Comparison of ENCODE assay signal across 11 mouse cellular contexts in the genomic region with DNA sequence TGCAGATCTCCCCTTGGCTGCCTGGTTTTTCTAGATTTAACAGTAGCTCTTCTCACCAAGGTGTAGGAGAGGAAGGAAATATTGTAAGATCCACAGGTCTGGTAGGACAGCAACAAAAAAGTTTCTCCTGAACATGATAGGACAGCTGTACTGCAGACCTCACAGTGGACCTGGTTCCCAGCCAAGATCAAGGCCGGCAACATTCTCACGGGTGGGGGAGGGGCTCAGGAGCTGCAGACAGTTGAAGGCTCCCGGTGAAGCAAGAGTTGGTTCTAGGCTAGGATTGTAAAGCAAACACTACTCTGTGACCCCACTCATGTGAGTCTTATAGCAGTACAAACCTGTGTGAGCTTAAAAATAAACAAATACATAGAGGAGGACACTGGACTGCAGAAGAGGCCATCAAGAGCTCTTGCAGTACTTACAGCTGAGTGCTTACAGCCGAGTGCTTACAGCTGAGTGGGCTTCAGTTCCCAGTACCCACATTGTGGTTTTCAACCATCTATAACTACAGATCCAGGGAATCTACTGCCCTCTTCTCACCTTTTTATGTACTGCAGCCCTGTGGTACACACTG. TPM values are rescaled to one million over a fixed set of nuclear protein-coding genes. Genes with fewer than 3 reads are reported as not detected.
DNase-seq lines count a peak whose midpoint lies in the region; ATAC-seq and TF ChIP-seq lines count a peak whose summit lies in the region.
"Had no signal": no experiment of that assay in that cellular context is flagged by ENCODE, and none has a peak within 500 bp of the region (broad histone marks: within the 10 kb centered on the region; RNA-seq: fewer than 3 reads in every experiment).

No protein-coding gene starts in this region.

- H3K4me1 ChIP-seq in heart, embryonic 16.5 days (ENCODE audit: control insufficient read depth, insufficient read depth, low read length), result peaks cover 9% of the 10 kb centered on the region; the same call in 1 of the 2 replicates
- H3K4me1 ChIP-seq in heart, embryonic 10.5 days, result peaks cover 16% of the 10 kb centered on the region
- peaks cover 4% of the 10 kb centered on the region; the same call in 1 of the 2 replicates for H3K4me1 ChIP-seq in E14TG2a.4 (replicated peaks; ENCODE audit: low read depth, low read length)
- no peaks in the 10 kb centered on the region for H3K4me1 ChIP-seq in lung, adult 2 months (ENCODE audit: control insufficient read depth, insufficient read depth, low read length)

- no peak overlapping the region for H3K9ac ChIP-seq in heart, embryonic 16.5 days (ENCODE audit: low read length)

- TF ChIP-seq POLR2A in brain, embryonic 14.5 days (IDR thresholded peaks at IDR 0.05; ENCODE audit: borderline replicate concordance, extremely low read depth, insufficient read depth, insufficient read length, poor library complexity, severe bottlenecking), result no peak
- no peak for TF ChIP-seq POLR2A in lung, adult 2 months (IDR thresholded peaks at IDR 0.05; ENCODE audit: borderline replicate concordance, extremely low read depth, low read depth, low read length)

- H3K4me2 ChIP-seq in heart, embryonic 16.5 days (ENCODE audit: low read depth, low read length), result no peak overlapping the region

- H3K36me3 ChIP-seq in heart, embryonic 16.5 days (ENCODE audit: control insufficient read depth, insufficient read depth), result no peaks in the 10 kb centered on the region
- no peaks in the 10 kb centered on the region for H3K36me3 ChIP-seq in heart, embryonic 10.5 days
- no peaks in the 10 kb centered on the region for H3K36me3 ChIP-seq in E14TG2a.4 (ENCODE audit: insufficient read depth, low read length)

- 0 out of 2 replicates have a peak, but pooled peaks have one; percentile 6 for TF ChIP-seq CTCF in E14TG2a.4 (conservative IDR thresholded peaks at IDR 0.05; ENCODE audit: low read length)
- TF ChIP-seq CTCF in brain, embryonic 14.5 days (IDR thresholded peaks at IDR 0.05; ENCODE audit: borderline replicate concordance, extremely low read depth, insufficient read depth, insufficient read length), result no peak
- no peak for TF ChIP-seq CTCF in lung, adult 2 months (IDR thresholded peaks at IDR 0.05; ENCODE audit: insufficient read depth, low read length)

- peak; percentile 56 for ATAC-seq in heart, embryonic 16.5 days (replicated peaks; ENCODE audit: extremely low read depth, insufficient read depth, low FRiP score)
- ATAC-seq in megakaryocyte-erythroid progenitor cell, adult 5-6 weeks (replicated peaks; ENCODE audit: low FRiP score, low TSS enrichment, poor library complexity, severe bottlenecking), result no peak
- ATAC-seq in activated CD4-positive, CD25-positive, alpha-beta regulatory T cell, adult 4 months, result no peak

- no peaks in the 10 kb centered on the region for H3K27me3 ChIP-seq in heart, embryonic 16.5 days (ENCODE audit: control insufficient read depth, insufficient read depth, low read length)
- no peaks in the 10 kb centered on the region for H3K27me3 ChIP-seq in heart, embryonic 10.5 days (ENCODE audit: insufficient read depth, poor library complexity, severe bottlenecking)
- 0 out of 2 replicates have a peak, but pooled peaks cover 3% of the 10 kb centered on the region for H3K27me3 ChIP-seq in E14TG2a.4 (ENCODE audit: insufficient read depth, low read length)

- DNase-seq in heart, embryonic 10.5 days (ENCODE audit: low spot score), result no peak
- peak; percentile 39 for DNase-seq in brain, embryonic 14.5 days (ENCODE audit: low read depth)
- peak; percentile 54 for DNase-seq in lung, adult 2 months
- no peak for DNase-seq in embryo, embryonic 10.5 days (ENCODE audit: low spot score)
- DNase-seq: layer of hippocampus, adult 9-11 months; spleen, adult 18-20 months had no signal

- H3K27ac ChIP-seq in heart, embryonic 16.5 days (ENCODE audit: low read length), result no peak overlapping the region
- no peak overlapping the region for H3K27ac ChIP-seq in heart, embryonic 10.5 days

- 25% methylated on average over 4 of the region's 4 CpGs for WGBS in heart, embryonic 16.5 days
- WGBS in heart, embryonic 10.5 days, result 33% methylated on average over 4 of the region's 4 CpGs
- 25% methylated on average over 4 of the region's 4 CpGs for whole genome bisulfite sequencing in lung, adult 2 months

- no peak overlapping the region for H3K4me3 ChIP-seq in heart, embryonic 16.5 days (ENCODE audit: low read length)
- no peak overlapping the region for H3K4me3 ChIP-seq in heart, embryonic 10.5 days
- H3K4me3 ChIP-seq in E14TG2a.4 (replicated peaks; ENCODE audit: low read length), result no peak overlapping the region
- no peak overlapping the region for H3K4me3 ChIP-seq in lung, adult 2 months (replicated peaks; ENCODE audit: extremely low read depth, low read depth, low read length)

- no peaks in the 10 kb centered on the region for H3K9me3 ChIP-seq in heart, embryonic 16.5 days (replicated peaks; ENCODE audit: control insufficient read depth, low read length)
- no peaks in the 10 kb centered on the region for H3K9me3 ChIP-seq in heart, embryonic 10.5 days
- H3K9me3 ChIP-seq in E14TG2a.4 (ENCODE audit: low read length), result no peaks in the 10 kb centered on the region

RNA-seq across cellular contexts. Expression of a gene that starts 0.6 kb away (rescaled TPM):
- polyA plus RNA-seq in heart, embryonic 16.5 days (2015; fragmentation: Nextera tagmentation; extraction: Ambion mirVana), result 0.21 and 0.47 TPM in 2 replicates
- polyA plus RNA-seq in heart, embryonic 10.5 days (2016; fragmentation: Nextera tagmentation; extraction: Ambion mirVana), result 0.23 and 0.48 TPM in 2 replicates
- polyA plus RNA-seq in brain, embryonic 14.5 days (2012; rRNA removed), result 0.50 TPM in 1 of 2 replicates, not detected in the other
- polyA plus RNA-seq in lung, adult 2 months (2012; rRNA removed), result 0.27 and 0.40 TPM in 2 replicates
- not detected in 2 replicates for total RNA-seq in megakaryocyte-erythroid progenitor cell, adult 5-6 weeks (2014; fragmentation: Nextera tagmentation)
- total RNA-seq in megakaryocyte-erythroid progenitor cell, adult 5-6 weeks (2017), result not detected in 2 replicates
- polyA plus RNA-seq in activated CD4-positive, CD25-positive, alpha-beta regulatory T cell, adult 4 months (2017; shearing (Covaris generic)), result not detected
- total RNA-seq: ES-E14 had no signal

RNA-seq across cellular contexts. Expression of a gene that starts 7.2 kb away (rescaled TPM):
- 1.6 and 1.8 TPM in 2 replicates for polyA plus RNA-seq in heart, embryonic 16.5 days (2015; fragmentation: Nextera tagmentation; extraction: Ambion mirVana)
- polyA plus RNA-seq in heart, embryonic 10.5 days (2016; fragmentation: Nextera tagmentation; extraction: Ambion mirVana), result 0.84 and 1.1 TPM in 2 replicates
- polyA plus RNA-seq in brain, embryonic 14.5 days (2012; rRNA removed), result 5.1 and 8.8 TPM in 2 replicates
- 3.8 and 60.4 TPM in 2 replicates for polyA plus RNA-seq in lung, adult 2 months (2012; rRNA removed)
- 3.3 and 4.5 TPM in 2 replicates for total RNA-seq in megakaryocyte-erythroid progenitor cell, adult 5-6 weeks (2014; fragmentation: Nextera tagmentation)
- 2.7 and 11.6 TPM in 2 replicates for total RNA-seq in megakaryocyte-erythroid progenitor cell, adult 5-6 weeks (2017)
- under 1 TPM in 1 of 2 experiments, not detected in 1; 0.69 TPM for polyA plus RNA-seq in activated CD4-positive, CD25-positive, alpha-beta regulatory T cell, adult 4 months (2017; shearing (Covaris generic))

RNA-seq across cellular contexts. Expression of a gene that starts 14.8 kb away (rescaled TPM):
- 197 and 203 TPM in 2 replicates for polyA plus RNA-seq in heart, embryonic 16.5 days (2015; fragmentation: Nextera tagmentation; extraction: Ambion mirVana)
- polyA plus RNA-seq in heart, embryonic 10.5 days (2016; fragmentation: Nextera tagmentation; extraction: Ambion mirVana), result 183 and 189 TPM in 2 replicates
- polyA plus RNA-seq in brain, embryonic 14.5 days (2012; rRNA removed), result 187 and 251 TPM in 2 replicates
- 122 and 154 TPM in 2 replicates for polyA plus RNA-seq in lung, adult 2 months (2012; rRNA removed)
- total RNA-seq in megakaryocyte-erythroid progenitor cell, adult 5-6 weeks (2014; fragmentation: Nextera tagmentation), result 285 and 294 TPM in 2 replicates
- 59.7 and 85.5 TPM in 2 replicates for total RNA-seq in megakaryocyte-erythroid progenitor cell, adult 5-6 weeks (2017)
- polyA plus RNA-seq in activated CD4-positive, CD25-positive, alpha-beta regulatory T cell, adult 4 months (2017; shearing (Covaris generic)), result 10 to 100 TPM; 46.6 to 48.1 TPM

RNA-seq across cellular contexts. Expression of a gene that starts 19.4 kb away (rescaled TPM):
- polyA plus RNA-seq in heart, embryonic 16.5 days (2015; fragmentation: Nextera tagmentation; extraction: Ambion mirVana), result 5.2 and 5.9 TPM in 2 replicates
- 0.39 and 0.81 TPM in 2 replicates for polyA plus RNA-seq in heart, embryonic 10.5 days (2016; fragmentation: Nextera tagmentation; extraction: Ambion mirVana)
- 3.5 and 14.2 TPM in 2 replicates for polyA plus RNA-seq in brain, embryonic 14.5 days (2012; rRNA removed)
- polyA plus RNA-seq in lung, adult 2 months (2012; rRNA removed), result 43.8 and 486 TPM in 2 replicates
- not detected in 2 replicates for total RNA-seq in megakaryocyte-erythroid progenitor cell, adult 5-6 weeks (2014; fragmentation: Nextera tagmentation)
- total RNA-seq in megakaryocyte-erythroid progenitor cell, adult 5-6 weeks (2017), result not detected in 2 replicates
- under 1 TPM in 1 of 2 experiments, not detected in 1; 0.17 TPM for polyA plus RNA-seq in activated CD4-positive, CD25-positive, alpha-beta regulatory T cell, adult 4 months (2017; shearing (Covaris generic))

RNA-seq across cellular contexts. Expression of a gene that starts 32.1 kb away (rescaled TPM):
- polyA plus RNA-seq in heart, embryonic 16.5 days (2015; fragmentation: Nextera tagmentation; extraction: Ambion mirVana), result 0.37 and 0.39 TPM in 2 replicates
- 1.1 and 1.5 TPM in 2 replicates for polyA plus RNA-seq in heart, embryonic 10.5 days (2016; fragmentation: Nextera tagmentation; extraction: Ambion mirVana)
- polyA plus RNA-seq in brain, embryonic 14.5 days (2012; rRNA removed), result 1.7 and 2.4 TPM in 2 replicates
- not detected in 2 replicates for polyA plus RNA-seq in lung, adult 2 months (2012; rRNA removed)
- total RNA-seq in megakaryocyte-erythroid progenitor cell, adult 5-6 weeks (2014; fragmentation: Nextera tagmentation), result 11.2 and 16.0 TPM in 2 replicates
- 1.4 and 2.9 TPM in 2 replicates for total RNA-seq in megakaryocyte-erythroid progenitor cell, adult 5-6 weeks (2017)
- not detected for polyA plus RNA-seq in activated CD4-positive, CD25-positive, alpha-beta regulatory T cell, adult 4 months (2017; shearing (Covaris generic))

Comparison
In these comparisons a context has a peak if more than half of its experiments do, and no peak if none do; other contexts are left out.
1. DNase-seq: peak in brain, embryonic 14.5 days (single experiment) and lung, adult 2 months (single experiment); none in heart, embryonic 10.5 days (single experiment) and embryo, embryonic 10.5 days (single experiment).